Mouse (Mus musculus) erythroblast, adult 5-6 weeks (primary cell): ENCODE results near the gene Spint2. TPM values are rescaled to one million over a fixed set of nuclear protein-coding genes. Genes with fewer than 3 reads are reported as not detected.
A peak's percentile ranks its signal among the peaks of the same experiment; 100 is the strongest.

Source experiments
- ATAC-seq: replicated peaks from 2 replicates; pipeline ENCODE4 v1.8.0; 2016; ENCODE audit warnings: moderate number of reproducible peaks, mild to moderate bottlenecking, moderate TSS enrichment, inconsistent platforms; ENCODE audit not compliant: poor library complexity, low FRiP score, severe bottlenecking
- total RNA-seq, 2 experiments: library from RNA; stranded (forward) in 1 of 2; stranded (reverse) in 1 of 2; fragments of 150-400 nt in 1 of 2; fragments of 200-764, 138-1000 nt in 1 of 2; gene quantifications; 2 replicates each; pipeline versions ENCODE4 v1.2.3 to v1.2.4; 2015 to 2017; ENCODE audit warnings: low replicate concordance in 2 of 2

Spint2 gene
- total RNA-seq, 2 experiments from 2014 or later = 7.6 to 18.8 TPM

DNA sequence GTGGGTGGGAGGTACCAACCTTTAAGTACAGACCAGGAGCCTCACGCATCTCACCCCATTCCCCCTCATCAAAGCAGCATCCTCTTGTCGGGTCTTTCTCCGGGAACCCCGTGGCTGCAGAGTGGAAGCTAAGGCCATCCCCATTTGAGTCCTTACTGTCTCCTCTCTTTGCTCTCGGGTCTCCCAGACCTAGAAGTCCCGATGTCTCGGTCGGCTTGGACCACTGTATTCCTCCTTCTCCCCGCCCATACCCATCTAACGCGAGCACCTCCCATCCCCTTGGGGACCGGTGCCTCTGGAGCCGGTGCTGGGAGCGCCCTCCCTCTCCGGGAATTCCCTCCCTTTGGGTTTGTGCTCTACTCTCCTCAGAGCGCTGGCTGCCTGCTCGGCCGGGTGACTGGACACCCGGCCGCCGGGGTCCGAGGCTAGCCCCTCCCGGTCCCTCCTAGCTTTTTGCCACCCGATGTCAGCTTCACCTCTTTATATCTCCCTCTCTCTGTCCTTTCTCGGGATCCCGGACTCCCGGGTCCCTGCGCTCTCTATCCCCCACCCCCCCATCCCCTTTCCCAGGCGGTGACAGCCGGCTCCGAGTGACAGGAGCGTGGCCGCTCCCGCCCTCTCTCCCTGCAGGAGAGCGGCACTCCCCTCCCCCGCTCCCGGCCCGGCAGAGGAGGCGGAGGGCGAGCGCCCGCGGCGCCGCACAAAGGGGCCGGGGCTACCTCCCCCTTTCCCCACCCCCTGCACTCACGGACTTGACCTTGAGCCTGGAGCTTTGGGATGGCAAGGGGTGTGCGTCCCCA is 23.0 kb upstream of the Spint2 start:
- ATAC-seq = no peak

DNA sequence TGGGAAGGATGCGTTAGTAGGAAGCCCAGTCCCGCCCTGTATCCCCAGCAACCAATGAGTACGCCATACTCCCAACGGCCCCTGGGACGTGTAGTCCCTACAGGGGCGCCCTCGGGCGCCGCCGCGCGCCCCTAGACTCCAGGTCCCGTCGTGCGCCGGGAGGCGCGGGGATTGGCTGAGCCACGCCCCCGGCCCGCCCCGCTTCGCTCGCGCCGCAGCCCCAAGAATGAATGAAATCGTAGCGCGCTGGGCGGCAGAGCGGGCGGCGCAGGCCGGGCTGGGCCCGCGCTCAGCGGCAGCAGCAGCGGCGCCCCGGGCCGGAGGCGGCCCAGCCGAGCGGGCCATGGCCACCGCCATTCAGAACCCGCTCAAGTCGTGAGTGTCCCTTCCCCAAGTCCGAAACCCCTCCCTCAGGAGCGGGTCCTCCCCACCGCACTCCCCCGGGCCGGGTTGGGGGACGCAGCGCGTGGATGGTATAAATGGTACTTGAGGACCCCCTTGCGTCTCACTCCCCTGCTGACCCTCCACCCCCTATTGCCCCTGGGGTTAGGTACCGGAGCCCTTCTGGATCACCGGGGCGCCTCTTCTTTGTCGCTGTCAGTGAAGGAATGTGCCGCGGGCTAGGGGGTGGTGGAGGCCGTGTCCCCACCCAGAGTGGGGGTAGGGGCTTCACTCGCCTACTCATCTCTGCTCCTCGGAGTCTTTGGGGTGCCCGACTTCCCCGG is 22.2 kb upstream of the Spint2 start, which contains the start of gene Dpf1:
Dpf1 (plus strand) TSS at position 214 of the 725 bp plus-strand sequence.
- no peak for ATAC-seq

DNA sequence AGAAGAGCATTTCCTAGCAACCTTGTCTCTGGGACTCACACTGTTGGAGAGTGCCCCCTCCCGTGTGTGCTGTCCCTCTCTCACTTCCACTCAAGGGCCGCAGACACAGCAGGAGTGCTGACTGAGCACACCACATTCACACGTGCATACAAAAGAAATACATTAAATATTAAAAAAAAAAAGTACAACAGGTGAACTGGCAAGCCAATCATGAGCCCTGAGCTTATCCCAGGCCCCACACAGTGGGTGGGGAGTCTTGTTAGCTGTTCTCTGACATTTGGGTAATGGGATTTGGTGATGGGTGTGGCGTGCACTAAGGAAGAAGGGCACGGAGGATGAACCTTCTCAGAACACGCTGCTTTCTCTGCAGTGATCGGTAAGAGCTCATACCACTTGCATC is 20.9 kb upstream of the Spint2 start:
- ATAC-seq = no peak

DNA sequence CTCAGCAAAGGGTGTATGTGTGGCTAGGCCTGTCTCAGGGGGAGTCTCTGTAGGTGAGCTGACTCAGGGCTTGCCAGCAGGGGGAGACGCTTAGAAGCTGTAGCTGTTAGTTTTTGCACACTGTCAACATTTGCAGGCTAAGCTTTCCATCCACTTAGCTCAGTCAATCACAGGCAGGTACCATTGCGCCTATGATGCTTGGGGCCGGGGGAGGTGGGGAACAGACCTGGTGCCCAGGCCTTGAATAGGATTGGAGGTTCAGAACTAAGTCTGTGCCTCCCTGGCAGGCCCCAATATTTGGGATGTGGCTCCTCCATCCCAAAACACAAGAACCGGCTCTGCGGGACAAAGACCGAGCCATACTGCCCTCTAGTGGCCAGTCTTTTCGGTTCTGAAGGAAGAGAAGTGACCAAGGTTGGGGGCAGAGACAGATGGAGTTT is 19.4 kb upstream of the Spint2 start:
- 0 out of 2 replicates have a peak, but pooled peaks have one; percentile 32 for ATAC-seq

DNA sequence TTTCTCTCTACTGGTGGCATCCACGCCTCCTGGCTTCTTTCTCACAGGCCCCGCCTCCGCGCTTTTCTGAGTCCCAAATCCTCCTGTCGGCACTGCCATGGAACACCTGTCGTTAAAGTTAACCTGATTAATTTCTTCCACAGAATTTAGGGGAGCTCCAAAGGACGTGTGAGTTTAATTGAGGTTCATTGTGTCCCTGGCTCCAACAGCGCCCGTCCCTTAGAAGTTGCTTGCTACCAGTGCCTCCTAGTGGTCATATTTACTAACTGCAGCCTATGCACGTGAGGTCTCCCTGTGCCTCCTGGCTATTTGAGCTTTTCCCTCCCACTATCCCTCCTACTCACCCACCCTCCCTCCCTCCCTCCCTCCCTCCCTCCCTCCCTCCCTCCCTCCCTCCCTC is 15.3 kb upstream of the Spint2 start:
- peak; percentile 78; the same call in 1 of the 2 replicates for ATAC-seq

DNA sequence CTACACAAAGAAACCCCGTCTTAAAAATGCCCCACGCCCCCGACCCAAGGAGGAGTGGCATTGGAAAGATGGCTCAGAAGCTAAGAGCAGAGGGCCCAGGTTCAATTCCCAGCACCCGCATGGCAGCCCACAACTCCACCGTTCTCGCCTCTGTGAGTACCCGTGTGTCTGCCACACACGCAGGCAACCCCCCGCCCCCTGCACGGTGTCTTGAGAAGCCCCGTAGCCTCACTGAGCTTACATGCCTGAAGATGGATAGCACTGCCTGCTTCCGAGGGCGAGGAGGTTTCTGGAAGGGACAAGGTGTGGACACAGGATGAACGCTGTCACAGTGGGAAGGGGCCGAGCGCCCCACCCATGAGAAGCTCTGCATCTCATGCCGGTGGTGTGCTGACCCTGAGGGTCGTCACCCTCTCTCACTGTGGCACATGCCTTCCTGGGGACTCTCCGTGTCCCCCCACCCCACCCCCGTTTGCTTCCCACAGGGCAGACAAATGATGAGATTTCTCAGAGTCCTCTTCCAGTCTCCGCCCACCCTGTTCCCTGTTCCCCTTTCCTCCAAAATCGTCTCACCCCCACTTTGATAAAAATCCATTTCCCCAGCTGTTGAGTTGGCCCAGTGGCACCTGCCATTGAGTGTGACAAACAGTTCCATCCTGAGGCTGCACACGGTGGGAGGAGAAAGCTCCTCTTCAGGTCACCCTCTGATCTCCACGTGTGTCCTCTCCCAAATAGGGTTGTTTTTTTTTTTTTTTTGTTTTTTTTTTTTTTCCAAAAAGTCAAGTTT is 14.3 kb upstream of the Spint2 start:
- no peak for ATAC-seq

DNA sequence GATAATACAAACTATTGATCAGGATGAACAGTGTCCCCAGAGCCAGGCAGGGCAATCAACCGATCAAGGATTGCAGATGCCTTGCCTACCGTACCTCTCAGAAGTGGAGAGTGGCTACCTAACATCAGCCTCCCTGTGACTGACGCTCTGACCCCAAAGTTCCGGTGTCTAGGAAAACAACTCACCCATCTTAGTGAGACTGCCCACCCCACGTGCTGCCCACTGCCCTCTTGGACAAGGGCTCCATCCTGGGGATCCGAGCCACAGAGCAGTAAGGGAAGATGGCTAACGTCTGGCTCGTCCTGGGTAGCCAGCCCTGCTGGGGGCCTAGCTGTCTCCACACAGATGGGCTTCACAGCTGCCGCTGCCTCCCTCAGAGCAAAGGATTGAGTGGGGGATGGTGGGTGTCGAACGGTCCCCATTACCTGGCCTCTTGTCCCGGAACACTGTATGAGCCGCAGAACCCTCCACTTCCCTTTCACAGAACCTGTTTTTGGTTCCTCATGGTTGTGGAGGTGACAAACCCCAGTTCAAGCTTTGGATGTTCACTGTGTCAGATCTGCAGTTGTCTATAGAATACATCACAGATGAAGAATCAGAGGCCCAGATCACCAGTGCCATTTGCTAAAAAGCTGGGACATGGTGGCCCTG is 12.5 kb upstream of the Spint2 start:
- ATAC-seq = no peak

DNA sequence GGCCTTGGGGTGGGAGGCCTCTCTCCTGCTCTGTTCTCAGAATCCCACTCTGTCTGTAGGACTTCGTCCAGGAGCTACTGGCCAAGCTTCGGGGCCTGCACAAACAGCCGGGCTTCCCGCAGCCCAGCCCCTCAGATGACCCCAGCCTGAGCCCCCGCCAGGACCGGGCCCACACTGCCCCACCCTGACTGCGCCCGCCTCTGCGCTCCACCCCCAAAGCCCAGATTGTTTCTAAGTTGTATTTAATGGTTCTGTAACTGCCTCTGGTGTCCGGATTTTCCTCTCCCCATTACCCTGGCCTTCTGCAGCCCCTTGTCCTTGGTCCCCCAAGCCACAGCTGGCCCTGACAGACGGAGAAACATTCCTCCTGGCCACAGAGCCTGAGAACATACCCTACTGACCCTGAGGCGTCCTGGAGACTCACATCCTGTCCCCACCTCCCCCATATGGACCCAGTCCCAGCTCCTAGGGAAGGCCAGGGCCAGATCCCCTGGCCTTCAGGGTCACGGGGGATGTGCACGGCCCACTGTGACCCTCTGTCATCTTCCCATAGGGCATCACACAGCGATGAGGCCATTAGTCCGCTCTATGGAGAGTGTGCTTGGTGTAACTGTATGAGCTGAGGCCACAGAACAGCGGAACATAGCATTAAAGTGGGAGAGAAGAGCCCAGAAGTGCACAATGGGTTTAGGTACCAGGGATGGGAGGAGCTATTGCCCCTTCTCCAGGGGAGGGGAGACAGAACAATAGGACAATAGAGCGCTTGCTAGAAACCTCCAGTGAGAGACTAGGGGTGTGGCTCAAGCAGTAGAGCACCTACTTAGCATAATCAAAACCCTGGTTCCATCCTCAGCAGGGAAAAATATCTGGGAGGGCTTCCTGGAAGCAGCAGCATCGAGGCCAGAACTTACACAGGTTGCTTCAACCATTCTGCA is 11.7 kb upstream of the Spint2 start:
- ATAC-seq = no peak

DNA sequence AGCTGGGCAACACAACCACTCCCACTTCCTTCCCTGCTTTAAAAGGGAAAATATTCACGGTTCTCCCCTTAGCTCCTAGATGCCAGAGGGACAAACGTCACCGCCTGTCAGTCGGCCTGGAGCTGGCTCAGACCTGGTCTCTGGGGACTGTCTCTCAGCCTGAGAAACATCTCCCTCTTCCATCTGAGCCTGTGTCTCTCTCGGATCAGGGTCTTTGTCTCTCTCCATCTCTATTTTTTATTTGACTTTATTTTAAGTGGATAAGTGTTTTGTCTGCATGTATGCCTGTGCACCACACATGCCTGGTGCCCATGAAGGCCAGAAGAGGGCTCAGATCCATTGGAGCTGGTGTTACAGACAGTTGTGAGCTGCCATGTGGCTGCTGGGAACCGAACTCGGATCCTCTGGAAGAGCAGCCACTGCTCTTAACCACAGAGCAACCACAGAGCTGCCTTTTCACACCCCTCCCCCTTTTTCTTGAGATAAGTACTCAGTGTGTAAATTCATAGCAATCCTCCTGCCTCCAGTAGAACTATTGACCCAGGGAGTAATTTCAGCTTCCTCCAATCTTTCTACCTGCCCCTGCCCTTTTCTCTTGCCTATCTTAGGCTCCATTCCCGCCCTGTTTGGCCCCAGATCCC is 10.9 kb upstream of the Spint2 start:
- no peak for ATAC-seq

DNA sequence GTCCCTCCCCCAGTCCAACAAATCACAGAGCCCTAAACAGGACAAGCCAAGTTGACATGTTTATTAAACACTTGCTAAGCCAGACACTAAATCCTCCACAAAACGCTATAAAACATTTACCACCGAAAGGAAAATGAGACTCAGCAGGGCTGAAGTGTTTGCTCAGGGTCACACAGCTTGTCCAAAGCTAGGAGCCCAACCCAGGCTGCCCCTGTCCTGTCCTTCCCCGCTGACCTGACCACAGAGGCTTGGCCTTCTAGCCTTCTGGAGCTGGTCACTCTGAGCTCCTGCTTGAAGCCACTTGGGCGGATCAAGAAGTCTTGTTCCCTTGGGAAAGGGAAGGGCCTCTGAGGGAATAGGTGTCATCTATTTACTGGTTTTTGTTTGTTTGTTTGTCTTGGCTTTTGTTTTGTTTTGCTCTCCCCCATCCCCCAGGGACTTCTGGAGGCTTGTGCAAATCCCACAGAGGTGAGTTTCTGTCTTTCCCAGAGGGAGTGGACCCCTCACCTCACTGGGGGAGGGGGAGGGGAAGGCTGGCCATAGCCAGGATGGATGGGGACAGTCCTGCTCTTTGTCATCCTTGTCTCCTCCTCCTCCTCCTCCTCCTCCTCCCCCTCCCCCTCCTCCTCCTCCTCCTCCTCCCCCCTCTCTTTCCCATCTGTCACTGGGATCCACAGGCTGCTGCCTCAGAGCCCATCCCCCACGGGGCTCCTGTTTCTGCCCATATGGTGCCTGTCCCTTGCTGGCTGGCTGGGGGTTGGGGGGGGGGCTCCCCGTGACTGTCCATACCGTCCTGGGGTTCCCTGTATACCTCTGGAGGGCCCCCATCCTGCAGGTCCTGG is 10.1 kb upstream of the Spint2 start:
- ATAC-seq = no peak

DNA sequence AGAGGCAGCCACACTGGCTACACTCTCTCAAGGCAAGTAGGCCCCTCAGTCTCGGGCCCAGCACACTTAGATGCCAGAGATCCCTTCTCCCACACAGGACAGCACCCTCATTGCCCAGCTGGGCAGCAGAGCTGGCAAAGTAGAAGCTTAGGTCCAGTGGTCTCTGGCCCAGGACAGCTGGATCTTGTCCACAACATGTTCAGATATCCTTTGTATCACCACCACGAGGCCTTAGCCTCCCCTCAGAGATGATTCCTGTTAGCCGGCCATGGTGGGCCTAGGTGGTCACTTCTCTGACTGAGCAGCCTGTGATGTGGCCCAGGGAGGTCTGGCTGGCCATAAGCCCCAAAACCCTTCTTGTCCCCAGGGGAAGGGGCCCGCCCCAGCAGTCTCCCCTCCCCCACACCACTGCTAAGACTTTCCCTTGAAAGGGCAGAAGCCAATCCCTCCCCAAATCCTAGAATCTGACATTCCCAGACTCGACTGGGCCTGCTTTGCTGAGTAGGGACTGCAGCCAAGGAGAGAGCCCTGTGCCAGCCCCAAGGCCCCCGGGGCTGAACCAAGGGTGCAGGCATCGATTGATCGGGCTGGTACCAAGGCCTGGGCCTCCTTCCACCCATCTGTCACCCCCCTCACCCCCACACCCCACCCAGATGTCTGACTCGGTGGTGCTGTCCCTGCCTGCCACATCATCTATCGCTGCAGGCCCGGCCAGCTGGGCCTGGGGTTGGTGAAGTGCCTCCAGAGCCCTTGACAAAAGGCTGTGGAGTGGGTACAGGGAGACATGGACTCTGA is 9.2 kb upstream of the Spint2 start:
- ATAC-seq = no peak

DNA sequence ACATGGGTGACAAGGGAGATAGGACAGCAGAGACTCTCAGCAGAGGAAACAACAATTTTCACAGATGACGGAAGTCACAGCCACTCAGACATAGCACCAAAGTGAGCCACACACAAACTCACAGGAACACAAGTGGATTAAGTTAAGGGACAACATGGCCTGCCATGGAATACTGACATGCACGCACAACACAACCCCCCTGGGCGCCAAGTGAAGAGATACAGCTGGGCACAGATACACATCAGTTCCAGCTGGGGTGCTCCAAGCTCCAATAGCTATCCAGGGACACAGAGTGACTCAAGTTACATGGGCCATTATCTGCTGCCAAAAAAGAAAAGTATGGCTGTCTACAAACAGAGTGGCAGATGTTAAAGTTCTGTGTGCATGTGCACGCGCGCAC is 8.1 kb upstream of the Spint2 start:
- ATAC-seq = no peak

DNA sequence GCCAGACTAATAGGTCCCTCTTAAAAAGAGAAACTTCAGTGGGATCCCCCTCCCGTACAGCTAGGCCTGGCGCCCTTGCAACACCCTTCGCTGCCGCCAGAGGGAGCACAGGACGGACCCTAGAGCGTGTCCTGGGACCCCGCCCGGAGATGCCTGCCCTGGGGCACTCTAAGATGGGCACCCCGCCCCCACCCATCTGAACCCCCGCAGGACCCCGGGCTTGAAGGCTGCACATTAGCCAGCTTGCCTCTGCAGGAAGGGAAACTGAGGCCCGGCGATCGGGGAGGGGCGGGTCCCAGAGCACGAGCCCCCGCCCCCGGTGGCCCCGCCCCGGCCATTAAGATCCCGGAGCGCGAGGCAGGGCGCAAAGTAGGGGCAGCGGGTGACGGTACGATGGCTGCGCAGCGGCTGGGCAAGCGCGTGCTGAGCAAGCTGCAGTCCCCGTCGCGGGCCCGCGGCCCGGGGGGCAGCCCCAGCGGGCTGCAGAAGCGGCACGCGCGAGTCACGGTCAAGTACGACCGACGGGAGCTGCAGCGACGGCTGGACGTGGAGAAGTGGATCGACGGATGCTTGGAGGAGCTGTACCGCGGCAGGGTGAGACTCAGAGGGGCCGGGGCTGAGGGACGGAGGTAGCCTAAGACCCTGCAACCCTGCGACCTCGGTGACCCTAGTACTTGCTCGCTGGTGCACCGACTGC is 7.4 kb upstream of the Spint2 start, which contains the start of gene Ppp1r14a:
Ppp1r14a (plus strand) TSS at position 367 of the 697 bp plus-strand sequence.
- 0 out of 2 replicates have a peak, but pooled peaks have one; percentile 60 for ATAC-seq

DNA sequence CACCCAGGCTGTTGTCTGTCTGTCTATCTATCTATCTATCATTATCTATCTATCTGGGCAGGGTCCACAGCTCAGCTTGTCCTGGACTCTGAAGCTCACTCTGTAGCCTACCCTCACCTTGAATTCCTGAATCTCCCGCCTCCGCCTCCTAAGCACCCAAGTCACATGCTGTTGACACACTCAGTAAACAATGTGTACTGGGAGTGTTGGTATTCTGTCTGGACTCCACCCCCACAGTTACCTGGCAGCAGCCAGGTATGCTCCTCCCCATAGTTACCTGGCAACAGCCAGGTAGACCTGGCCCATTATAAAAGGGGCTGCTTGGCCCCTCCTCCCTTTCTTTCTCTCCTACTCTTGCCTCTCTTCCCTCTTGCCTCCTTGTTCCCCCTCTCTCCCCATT is 6.4 kb upstream of the Spint2 start:
- no peak for ATAC-seq

DNA sequence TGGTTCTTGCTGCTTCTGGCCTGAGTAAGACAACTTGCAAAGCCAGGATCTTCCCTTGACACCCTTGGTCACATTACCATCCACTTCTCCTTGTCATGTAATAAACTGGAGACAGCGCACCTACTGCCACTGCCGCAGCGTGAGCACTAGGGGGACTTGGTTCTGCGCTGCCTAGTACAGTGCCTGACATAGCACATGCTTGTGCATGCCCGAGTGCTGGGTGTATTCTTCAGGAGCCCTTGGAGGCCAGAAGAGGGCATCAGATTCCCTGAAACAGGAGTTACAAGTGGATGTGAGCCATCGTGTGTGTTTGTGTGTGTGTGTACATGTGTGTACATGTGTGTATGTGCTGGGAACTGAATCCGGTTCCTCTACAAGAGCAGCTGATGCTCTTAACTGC is 5.8 kb upstream of the Spint2 start:
- no peak for ATAC-seq

DNA sequence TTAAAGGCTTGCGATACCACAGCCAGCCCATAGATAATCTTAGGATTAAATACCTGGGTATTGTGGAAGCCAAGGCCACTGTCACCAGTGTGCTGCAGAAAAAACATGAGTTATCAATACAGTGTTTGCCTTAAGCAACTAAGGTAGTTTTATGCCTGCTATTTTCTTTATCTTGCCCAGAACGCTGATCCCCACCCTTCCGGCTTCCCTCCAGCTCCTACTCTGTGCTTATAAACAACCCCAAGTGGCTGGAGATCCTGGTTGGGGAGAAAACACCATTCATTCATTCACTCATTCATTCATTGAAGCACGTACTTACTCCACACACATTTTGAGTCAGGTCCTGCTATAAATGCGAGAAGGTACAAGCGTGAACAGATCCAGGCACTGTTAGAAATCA is 2.8 kb upstream of the Spint2 start:
- no peak for ATAC-seq
